Mouse (Mus musculus) adrenal gland (tissue): ENCODE measurements around the gene Gapdh.

ENCODE experiments used
- intact Hi-C: fragments of 180-260 bp; cut with DNase I; formaldehyde crosslinking; loops from one replicate; pipeline ENCODE4 v1.15.1; 2025

Gene Gapdh

DNA sequence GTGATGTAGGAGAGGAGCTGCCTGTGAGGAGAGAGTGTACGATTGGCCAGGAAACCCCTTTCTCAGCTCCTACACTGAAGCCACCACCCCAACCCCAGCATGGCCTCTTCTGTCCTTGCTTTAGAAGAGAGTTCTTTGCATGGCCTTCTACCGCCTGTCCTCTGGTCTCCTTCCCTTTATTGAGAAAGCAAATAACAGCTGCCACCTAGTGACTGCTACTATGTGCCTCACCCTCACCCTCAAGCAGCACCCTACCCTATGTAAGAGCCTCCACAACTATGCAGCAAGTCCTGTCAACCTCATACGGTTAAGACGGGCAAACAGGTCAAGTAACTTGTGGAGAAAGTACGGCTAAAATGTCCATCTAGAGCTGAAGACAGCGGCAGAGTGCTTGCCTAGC, 3.9 kb upstream of the Gapdh start:
- intact Hi-C loops: no loop called here

DNA sequence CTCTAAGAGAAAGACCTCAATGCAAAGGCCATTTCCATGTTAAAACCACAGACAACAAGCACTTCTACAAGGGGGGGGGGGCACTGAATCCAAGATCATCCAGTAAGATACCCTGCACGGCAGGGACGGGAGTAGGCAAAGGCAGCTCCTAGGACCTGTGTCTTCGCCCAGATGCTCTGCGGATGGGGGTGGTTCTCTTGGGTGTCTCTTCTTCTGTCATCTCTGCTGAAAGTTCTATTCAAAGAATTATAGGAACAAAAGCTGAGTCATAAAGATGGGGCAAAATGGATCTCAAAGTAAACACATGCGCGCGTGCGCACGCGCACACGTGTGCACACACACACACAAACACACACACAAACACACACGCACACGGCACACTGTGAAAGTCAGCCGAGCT, 1.8 kb upstream of the Gapdh start:
- intact Hi-C loops: no loop called here

DNA sequence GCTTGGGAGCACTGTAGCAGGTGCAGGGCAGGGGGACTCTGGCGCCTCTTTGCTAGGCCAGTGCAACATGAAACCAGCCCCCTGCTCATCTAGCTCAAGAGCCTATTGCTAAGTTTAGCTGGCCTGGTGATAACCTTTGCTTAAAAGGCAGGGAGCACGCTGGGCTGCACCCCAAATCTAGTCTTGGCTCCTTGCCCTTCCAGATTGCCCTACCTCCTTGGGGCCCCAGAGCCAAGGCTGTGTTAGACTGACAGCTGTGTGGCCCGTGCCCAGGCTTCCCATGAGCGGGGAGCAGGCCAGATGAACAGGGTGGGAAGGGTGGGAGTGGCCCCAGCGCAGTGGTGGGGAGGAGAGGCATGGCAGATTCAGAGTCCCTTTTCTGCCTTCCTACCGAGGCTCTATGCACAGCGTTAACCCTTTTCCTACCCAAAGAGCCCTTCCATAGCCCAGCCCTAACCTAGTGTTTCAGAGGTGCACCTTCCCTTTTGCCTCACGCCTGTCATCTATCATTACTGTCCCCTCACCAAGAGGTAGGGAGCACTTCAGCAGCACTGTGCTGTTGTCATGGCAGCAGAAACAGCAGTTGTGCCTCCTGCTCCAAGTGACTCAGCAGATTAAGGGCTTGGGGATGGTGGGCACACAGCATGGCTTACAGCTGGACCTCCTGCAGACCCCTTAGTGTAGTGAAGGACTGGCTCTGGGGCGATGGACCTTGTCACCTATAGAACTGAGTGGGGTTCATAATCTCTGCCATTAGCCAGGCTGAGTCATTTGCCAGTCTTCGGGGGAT, 789 bp upstream of the Gapdh start:
- intact Hi-C loops: no loop called here

DNA sequence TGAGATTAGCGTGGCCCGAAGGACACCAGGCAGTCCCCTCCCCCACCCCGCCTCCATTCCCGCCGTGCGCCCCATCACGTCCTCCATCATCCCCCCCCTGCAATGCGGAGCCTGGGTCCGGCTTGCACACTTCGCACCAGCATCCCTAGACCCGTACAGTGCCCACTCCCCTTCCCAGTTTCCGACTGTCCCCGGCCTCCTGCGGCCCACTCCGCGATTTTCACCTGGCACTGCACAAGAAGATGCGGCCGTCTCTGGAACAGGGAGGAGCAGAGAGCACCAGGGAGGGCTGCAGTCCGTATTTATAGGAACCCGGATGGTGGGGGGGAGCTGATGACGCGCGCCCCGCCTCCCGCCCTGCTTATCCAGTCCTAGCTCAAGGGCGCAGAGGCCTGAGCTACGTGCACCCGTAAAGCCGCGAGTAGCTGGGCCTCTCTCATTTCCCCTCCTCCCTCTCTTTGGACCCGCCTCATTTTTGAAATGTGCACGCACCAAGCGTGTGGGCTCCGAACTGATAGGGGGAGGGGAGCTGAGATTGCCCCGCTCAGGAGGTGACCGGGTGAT, 857 bp downstream of the Gapdh start:
- intact Hi-C loops: no loop called here

DNA sequence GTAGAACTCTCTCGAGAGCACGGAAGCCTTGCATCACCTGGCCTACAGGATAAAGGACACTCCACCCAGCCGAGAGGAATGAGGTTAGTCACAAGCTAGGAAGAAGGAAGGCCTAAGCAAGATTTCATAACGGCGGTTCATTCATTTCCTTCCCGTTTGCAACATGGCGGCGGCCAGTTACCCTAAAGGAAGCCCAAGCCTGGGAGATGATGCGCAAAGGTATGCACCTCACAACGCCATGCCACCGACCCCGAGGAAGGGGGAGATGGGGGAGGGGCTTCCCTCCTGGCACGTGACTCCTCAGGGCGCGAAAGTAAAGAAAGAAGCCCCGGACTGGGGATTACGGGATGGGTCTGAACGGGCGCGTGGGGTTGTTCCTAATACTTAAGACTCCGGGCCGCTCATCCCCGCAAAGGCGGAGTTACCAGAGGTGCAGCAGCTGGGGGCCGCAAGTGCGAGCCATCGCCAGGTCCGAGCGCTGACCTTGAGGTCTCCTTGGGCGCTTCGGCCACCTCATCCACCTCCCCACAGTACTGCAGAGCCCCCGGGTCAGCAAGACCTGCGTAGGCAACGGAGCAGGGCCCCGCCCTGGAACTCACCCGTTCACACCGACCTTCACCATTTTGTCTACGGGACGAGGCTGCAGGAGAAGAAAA, 1.5 kb downstream of the Gapdh start:
- intact Hi-C loops: loop anchor here (5.0 kb wide), 2 partner anchors 63 to 108 kb away; no protein-coding TSS in a partner anchor

DNA sequence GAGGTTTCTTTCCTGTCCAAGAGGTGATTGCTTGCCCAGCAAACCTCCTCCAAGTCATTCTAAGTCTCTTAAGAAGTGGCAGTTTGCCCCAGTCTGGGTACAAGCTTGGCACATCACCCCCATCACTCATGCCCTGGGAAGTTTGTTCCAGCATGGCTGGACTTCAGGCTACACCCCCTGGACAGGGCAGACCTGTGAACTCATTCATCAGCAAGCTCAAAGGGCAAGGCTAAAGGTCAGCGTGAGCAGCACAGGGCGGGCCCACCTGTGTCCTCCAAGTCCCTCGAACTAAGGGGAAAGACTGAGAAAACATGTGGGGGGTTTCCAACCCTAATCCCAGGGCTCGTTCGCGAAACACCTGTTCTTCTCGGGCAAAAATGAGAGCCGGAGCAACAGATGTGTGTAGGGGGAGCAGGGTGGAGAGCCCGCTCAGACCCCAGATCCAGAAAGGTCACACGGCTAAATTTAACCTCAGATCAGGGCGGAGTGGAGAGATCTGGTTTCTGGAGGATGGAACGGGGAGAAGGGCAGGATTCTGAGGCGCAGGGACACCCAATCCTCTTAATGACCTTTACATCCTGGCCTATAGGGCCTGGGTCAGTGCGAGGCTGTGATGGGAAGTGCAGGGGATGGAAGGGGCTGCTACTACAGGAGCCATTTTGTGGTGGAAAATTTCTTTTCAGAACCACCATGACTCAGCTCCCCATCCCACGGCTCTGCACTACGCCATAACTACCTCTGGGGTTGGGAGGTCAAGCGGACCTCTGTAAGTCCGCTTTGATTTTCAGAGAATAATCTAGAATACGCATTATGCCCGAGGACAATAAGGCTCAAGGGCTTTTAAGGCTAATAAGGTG, 2.2 kb downstream of the Gapdh start:
- intact Hi-C loops: loop anchor here (5.0 kb wide), 2 partner anchors 63 to 108 kb away; no protein-coding TSS in a partner anchor

DNA sequence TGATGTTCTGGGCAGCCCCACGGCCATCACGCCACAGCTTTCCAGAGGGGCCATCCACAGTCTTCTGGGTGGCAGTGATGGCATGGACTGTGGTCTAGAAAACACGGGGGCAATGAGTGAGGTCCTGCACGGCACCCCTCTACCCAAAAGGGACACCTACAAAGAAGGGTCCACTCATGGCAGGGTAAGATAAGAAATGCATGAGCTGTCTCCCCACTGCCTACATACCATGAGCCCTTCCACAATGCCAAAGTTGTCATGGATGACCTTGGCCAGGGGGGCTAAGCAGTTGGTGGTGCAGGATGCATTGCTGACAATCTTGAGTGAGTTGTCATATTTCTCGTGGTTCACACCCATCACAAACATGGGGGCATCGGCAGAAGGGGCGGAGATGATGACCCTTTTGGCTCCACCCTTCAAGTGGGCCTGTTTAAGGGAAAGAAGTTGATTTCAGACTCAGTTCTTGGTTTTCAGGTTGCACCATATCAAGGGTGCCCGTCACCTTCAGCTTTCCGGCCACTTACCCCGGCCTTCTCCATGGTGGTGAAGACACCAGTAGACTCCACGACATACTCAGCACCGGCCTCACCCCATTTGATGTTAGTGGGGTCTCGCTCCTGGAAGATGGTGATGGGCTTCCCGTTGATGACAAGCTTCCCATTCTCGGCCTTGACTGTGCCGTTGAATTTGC, 3.5 kb downstream of the Gapdh start:
- intact Hi-C loops: loop anchor here (5.0 kb wide), 2 partner anchors 65 to 110 kb away; no protein-coding TSS in a partner anchor

DNA sequence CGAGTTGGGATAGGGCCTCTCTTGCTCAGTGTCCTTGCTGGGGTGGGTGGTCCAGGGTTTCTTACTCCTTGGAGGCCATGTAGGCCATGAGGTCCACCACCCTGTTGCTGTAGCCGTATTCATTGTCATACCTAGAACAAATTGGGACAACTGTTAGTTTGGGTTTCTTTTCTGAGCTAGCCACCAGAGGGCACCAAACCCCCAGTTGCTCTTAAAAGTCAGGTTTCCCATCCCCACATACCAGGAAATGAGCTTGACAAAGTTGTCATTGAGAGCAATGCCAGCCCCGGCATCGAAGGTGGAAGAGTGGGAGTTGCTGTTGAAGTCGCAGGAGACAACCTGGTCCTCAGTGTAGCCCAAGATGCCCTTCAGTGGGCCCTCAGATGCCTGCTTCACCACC, 4.3 kb downstream of the Gapdh start:
- intact Hi-C loops: loop anchor here (5.0 kb wide), 2 partner anchors 65 to 110 kb away; no protein-coding TSS in a partner anchor

DNA sequence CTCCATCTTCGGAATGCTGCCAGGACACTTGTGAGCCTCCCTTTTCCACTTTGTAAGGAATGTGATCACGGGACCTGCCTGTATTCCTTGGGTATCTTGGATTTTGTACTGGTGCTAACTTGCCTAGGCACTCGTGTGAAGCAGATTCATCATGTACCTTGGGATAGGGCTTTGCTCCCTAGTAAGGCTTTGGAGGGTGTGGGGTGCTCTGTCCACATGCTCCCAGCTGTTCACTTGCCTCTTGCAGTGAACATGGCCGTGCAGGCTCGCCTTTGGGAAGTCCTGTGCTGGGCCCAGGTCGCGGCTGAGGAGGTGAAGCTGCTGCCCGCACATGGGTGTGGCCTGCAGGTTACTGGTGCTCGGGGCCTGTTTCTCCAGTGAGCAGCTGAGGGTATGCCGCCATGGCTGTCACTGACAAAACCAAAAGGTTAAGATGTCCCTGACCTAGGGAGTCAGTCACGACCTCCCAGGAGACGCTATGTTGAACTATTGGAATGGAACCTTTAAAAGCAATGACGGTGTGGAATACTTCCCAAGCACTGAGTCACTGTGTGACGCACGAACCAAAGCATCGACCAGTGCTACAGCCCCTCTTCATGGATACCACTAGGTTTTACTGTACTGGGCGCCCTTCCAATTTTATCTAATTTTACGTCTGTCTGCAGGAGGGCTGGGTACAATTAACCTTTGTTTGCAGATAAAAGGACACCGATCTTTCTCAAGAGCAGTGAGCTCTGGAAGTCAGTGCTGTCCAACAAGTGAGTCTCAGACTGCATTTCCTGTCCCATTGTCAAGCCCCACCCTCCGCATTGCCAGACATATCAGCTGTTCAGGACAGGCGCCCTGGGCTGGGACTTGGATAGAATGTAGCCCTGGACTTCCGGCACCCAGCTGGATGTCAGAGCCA, 5.2 kb downstream of the Gapdh start:
- intact Hi-C loops: loop anchor here (5.0 kb wide), 2 partner anchors 66 to 111 kb away; no protein-coding TSS in a partner anchor

DNA sequence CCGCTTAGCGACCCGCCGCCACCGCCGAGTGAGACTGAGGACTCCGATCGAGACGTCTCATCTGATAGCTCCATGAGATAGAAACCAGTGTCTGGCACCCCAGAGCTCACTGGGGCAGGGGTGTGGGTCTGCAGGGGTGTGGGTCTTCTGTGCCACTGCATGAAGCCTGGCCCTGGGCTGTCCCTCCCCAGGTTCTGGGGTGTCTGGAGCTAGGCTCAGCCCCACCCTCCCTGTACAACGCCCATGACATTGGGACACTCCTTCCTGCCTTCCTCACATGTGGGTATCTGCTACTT, 5.8 kb downstream of the Gapdh start:
- intact Hi-C loops: loop anchor here (5.0 kb wide), 2 partner anchors 67 to 112 kb away; no protein-coding TSS in a partner anchor

DNA sequence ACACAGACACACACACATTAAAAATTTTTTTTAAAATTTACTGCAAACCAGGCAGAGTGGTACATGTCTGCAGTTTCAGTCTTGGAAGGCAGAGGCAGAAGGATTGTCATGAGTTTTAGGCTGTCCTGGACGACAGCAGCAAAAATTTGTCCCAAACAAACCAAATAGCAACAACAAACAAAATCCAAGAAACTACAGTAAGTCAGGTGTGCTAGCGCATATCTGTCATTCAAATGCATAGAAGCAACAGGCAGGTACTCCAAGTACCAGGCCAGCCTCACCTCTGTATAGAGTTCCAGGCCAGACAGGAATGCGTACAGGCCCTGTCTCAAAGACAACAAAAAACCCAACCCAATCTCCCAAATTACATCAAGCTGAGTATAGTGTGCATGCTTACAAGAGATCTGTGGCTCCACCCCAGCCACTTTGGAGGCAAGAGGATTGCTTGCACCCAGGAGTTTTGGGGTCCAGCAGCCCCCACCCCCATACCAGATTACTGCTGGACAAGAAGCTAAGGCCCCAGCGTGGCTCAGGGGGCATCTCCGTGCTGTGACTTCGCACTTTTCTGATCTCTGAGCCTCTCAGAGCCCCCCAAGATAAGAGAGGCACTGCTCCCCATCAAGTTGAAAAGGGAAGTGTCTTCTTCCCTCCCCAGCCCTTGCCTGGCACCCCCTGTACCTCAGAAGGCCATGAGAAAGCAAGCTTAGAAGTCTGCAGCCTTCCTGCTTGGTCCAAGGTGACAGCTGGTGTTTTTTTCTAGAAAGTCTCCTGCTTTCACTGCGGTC, 6.3 kb downstream of the Gapdh start:
- intact Hi-C loops: loop anchor here (5.0 kb wide), 2 partner anchors 67 to 112 kb away; no protein-coding TSS in a partner anchor

DNA sequence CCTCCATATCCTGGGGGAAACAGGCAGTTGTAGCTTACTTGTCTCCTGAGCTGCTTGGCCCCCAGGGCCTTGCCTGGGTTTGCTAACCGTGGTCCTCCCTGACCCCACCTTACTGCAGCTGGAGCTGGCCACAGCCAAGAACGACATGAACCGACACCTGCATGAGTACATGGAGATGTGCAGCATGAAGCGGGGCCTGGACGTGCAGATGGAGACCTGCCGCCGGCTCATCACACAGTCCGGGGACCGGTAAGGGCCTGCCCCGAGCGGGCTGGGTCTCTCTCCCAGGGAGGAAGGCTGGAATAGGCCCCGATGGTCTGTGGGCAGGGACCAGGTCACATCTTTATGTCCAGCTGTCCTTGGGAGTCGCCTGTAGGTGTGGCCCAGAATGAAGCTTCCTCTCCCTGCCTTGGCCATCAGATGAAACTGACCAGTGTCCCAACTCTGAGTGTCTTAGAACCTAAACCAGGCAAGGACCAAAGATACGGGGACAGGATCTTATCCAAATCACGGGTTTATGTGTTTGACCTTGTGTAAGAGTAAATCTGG, 7.2 kb downstream of the Gapdh start:
- intact Hi-C loops: no loop called here

DNA sequence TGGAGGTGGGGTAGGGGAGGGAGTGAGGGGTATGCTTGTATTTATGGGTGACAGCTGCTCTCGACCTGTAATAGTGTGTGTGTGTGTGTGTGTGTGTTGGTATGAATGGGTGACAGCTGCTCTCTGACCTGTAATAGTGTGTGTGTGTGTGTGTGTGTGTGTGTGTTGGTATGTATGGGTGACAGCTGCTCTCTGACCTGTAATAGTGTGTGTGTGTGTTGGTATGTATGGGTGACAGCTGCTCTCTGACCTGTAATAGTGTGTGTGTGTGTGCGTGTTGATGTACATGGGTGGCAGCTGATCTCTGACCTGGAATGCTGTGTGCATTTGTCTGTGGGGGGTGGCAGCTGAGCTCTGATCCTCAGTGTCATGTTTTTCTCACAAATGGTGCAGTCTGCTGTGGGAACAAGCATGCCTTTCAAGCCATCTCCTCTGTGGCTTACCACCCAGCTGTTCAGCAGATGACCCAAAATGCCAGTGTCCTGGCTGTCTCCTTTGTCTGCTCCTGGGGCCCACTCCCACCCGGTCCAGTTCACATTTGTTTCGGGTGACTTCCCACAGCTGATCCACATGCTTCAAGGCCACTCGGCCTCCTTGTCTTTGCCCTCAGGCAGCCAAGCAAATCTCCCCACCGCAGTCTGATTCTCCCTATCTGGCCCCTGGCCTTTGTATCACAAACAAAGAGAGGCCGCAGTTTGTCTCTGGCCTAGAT, 9.2 kb downstream of the Gapdh start:
- intact Hi-C loops: no loop called here

DNA sequence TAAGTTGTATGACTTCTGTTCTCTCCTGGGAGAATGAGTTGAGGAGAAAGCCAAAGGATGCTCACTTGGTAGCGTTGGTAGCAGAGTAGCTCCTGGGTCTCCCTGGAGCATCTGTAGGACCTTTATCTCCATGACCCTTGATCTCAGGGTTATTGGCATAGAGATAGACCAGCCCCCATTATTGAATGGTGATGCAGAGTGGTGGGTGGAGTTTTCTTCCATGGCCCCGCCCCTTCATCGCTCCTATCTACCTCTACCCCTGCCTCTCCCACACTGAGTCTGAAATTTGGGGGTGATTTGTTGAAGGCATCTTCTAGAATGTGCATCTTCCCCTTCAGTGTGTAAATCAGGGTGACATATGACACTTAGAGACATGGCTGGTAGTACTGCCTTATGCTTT, 9.8 kb downstream of the Gapdh start:
- intact Hi-C loops: no loop called here

DNA sequence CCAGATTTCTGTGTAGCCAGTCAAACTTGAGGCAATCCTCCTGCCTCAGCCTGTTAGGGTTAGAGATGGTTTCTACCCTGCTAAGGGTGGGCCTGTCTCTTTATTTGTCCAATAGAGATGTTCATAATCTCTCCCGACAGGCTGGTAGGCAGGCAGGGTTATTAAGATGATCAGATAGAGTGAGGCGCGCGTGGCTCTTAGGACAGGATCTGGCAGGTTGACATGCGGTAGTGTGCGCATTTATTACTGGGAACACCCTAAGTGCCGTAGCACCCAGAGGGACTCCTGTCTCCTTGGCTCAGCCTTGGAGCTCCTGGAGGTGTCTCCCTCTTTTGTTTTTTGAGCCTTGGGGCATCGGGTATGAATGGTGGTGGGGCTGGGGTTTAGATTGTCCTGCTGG, 11.0 kb downstream of the Gapdh start:
- intact Hi-C loops: no loop called here

DNA sequence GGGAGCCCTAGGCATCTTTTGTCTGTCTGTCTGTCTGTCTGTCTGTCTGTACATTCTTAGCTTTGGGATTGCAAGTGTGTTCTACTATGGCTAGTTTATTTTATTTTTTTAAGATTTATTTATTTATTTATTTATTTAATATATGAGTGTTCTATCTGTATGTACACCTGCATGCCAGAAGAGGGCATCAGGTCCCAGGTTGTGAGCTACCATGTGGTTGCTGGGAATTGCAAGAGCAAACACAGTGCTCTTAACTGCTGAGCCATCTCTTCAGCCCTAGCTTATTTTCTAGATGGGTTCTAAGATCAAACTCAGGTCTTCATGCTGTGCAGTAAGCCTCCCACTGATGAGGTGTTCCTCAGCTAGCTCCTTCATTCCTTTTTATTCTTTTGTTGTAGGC, 11.7 kb downstream of the Gapdh start:
- intact Hi-C loops: no loop called here

DNA sequence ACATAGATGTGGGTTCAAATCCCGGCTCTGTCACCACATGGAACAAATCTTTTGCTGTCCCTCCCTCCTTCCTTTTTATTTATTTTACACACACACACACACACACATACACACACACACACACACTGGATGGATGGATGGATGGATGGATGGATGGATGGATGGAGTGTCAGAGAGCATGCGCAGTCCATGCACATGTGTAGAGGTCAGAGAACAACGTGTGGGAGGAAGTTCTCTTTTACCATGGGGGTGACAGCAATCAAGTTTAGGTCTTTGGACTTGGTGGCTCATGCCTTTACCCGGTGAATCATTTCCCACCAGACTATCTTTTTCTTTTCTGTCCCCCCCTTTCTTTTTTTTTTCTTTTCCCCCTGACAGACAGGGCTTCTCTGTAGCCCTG, 12.6 kb downstream of the Gapdh start:
- intact Hi-C loops: no loop called here

DNA sequence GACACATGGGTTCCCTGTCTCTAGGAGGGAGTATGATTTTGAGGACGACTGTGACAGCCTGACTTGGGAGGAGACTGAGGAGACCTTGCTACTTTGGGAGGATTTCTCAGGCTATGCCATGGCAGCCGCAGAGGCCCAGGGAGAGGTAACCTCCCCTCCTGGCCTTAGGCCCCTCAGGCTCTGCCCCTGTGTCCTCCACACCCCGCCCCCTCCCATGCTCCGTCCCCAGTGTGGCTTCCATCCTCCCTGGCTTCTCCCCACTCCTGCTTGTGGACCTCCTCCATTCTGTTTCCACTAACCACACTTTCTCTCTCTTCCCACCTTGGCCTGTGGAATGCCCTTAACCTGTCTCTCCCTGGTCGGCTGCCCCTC, 13.3 kb downstream of the Gapdh start:
- intact Hi-C loops: no loop called here
